Comparison of ENCODE assay signal across 14 mouse cellular contexts in the genomic region with DNA sequence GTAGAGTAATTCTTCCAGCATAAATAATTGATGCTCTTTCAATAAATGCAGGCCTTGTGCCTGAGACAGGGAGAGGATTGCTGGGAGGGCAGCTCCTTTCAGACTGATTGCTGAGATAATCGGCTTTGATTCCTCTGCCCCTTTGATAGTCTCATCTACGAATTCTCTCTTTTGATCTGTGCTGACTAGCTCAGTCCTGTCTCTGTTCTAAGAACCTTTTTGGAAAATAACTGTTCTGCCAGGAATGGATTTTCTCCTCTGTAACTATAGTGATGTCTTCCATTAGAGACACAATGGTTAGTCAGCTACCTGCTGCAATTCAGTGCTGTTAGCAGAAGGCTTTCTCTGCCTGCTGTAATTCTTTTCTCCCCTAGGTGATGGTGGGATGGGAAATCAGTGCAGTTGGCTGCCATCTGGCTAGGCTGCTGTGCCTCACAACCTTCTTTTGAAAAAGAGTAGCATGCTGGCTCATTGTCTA.
DNase-seq lines count a peak whose midpoint lies in the region; ATAC-seq and TF ChIP-seq lines count a peak whose summit lies in the region.
"Had no signal": no experiment of that assay in that cellular context is flagged by ENCODE, and none has a peak within 500 bp of the region (broad histone marks: within the 10 kb centered on the region; RNA-seq: fewer than 3 reads in every experiment).

No protein-coding gene starts in this region.

- TF ChIP-seq CTCF in cerebellum, adult 2 months (IDR thresholded peaks at IDR 0.05; ENCODE audit: borderline replicate concordance, insufficient read depth, low read depth, low read length) = 0 out of 2 replicates have a peak, but pooled peaks have one; percentile 3
- TF ChIP-seq CTCF in intestine, postnatal 0 days (IDR thresholded peaks at IDR 0.05; ENCODE audit: low read depth) = no peak

- no peak overlapping the region for H3K9ac ChIP-seq in hindbrain, embryonic 13.5 days
- H3K9ac ChIP-seq in neural tube, embryonic 13.5 days = no peak overlapping the region
- H3K9ac ChIP-seq in intestine, postnatal 0 days (ENCODE audit: low read depth, low read length) = no peak overlapping the region
- H3K9ac ChIP-seq: limb, embryonic 12.5 days had no signal

- ATAC-seq in hindbrain, embryonic 13.5 days (ENCODE audit: low FRiP score) = peak; percentile 72
- ATAC-seq in neural tube, embryonic 13.5 days (ENCODE audit: low read depth) = peak; percentile 81
- no peak for ATAC-seq in intestine, postnatal 0 days
- no peak for ATAC-seq in megakaryocyte-erythroid progenitor cell, adult 5-6 weeks (replicated peaks; ENCODE audit: low FRiP score, low TSS enrichment, poor library complexity, severe bottlenecking)

- H3K4me1 ChIP-seq in cerebellum, adult 2 months (ENCODE audit: control insufficient read depth, insufficient read depth, low read length) = no peaks in the 10 kb centered on the region
- peaks cover 5% of the 10 kb centered on the region for H3K4me1 ChIP-seq in hindbrain, embryonic 13.5 days (replicated peaks)
- H3K4me1 ChIP-seq in neural tube, embryonic 13.5 days (replicated peaks) = peaks cover 6% of the 10 kb centered on the region; the same call in 1 of the 2 replicates
- H3K4me1 ChIP-seq in intestine, postnatal 0 days (replicated peaks; ENCODE audit: control insufficient read depth, insufficient read depth, low read length) = no peaks in the 10 kb centered on the region

- 30% methylated on average over 2 of the region's 2 CpGs for WGBS in cerebellum, adult 2 months
- WGBS in hindbrain, embryonic 13.5 days = 17% methylated on average over 2 of the region's 2 CpGs
- 10% methylated on average over 2 of the region's 2 CpGs for WGBS in neural tube, embryonic 13.5 days
- WGBS in intestine, postnatal 0 days = 67% methylated on average over 2 of the region's 2 CpGs

- no peak for TF ChIP-seq POLR2A in cerebellum, adult 2 months (IDR thresholded peaks at IDR 0.05; ENCODE audit: borderline replicate concordance, insufficient read depth, low read length)

- H3K9me3 ChIP-seq in hindbrain, embryonic 13.5 days = no peaks in the 10 kb centered on the region
- no peaks in the 10 kb centered on the region for H3K9me3 ChIP-seq in neural tube, embryonic 13.5 days
- no peaks in the 10 kb centered on the region for H3K9me3 ChIP-seq in intestine, postnatal 0 days (ENCODE audit: control insufficient read depth)
- H3K9me3 ChIP-seq: limb, embryonic 12.5 days had no signal

- peaks cover 16% of the 10 kb centered on the region for H3K36me3 ChIP-seq in hindbrain, embryonic 13.5 days
- H3K36me3 ChIP-seq in neural tube, embryonic 13.5 days = peaks cover 19% of the 10 kb centered on the region
- no peaks in the 10 kb centered on the region for H3K36me3 ChIP-seq in intestine, postnatal 0 days (ENCODE audit: control insufficient read depth, insufficient read depth)
- H3K36me3 ChIP-seq: G1E; limb, embryonic 12.5 days had no signal

- no peaks in the 10 kb centered on the region for H3K27me3 ChIP-seq in cerebellum, adult 2 months (ENCODE audit: control insufficient read depth, insufficient read depth, low read length)
- H3K27me3 ChIP-seq in hindbrain, embryonic 13.5 days = no peaks in the 10 kb centered on the region
- H3K27me3 ChIP-seq in neural tube, embryonic 13.5 days = no peaks in the 10 kb centered on the region
- H3K27me3 ChIP-seq in intestine, postnatal 0 days (replicated peaks; ENCODE audit: control insufficient read depth, insufficient read depth, low read length) = no peaks in the 10 kb centered on the region
- H3K27me3 ChIP-seq: limb, embryonic 12.5 days had no signal

- no peak overlapping the region for H3K4me2 ChIP-seq in hindbrain, embryonic 13.5 days
- 0 out of 2 replicates have a peak overlapping the region, but pooled peaks have one; percentile 14 for H3K4me2 ChIP-seq in neural tube, embryonic 13.5 days
- no peak overlapping the region for H3K4me2 ChIP-seq in intestine, postnatal 0 days (replicated peaks; ENCODE audit: low read depth)
- H3K4me2 ChIP-seq: limb, embryonic 12.5 days had no signal

- DNase-seq in cerebellum, adult 2 months = no peak
- no peak for DNase-seq in cerebellum, adult 11-12 months
- peak; percentile 42 for DNase-seq in layer of hippocampus, adult 9-11 months
- DNase-seq in layer of hippocampus, adult 9-10 months (ENCODE audit: low spot score) = no peak
- DNase-seq: adrenal gland, postnatal 10 days; gastrocnemius, postnatal 36 days; kidney, adult 2 months; lung, postnatal 14 days had no signal

- no peak overlapping the region for H3K27ac ChIP-seq in cerebellum, adult 2 months (ENCODE audit: insufficient read depth, low read length)
- peak overlapping the region; percentile 69 for H3K27ac ChIP-seq in hindbrain, embryonic 13.5 days
- H3K27ac ChIP-seq in neural tube, embryonic 13.5 days (replicated peaks) = peak overlapping the region; percentile 84
- H3K27ac ChIP-seq in intestine, postnatal 0 days (ENCODE audit: low read depth, low read length) = no peak overlapping the region
- H3K27ac ChIP-seq: limb, embryonic 12.5 days had no signal

- no peak overlapping the region for H3K4me3 ChIP-seq in cerebellum, adult 2 months (replicated peaks; ENCODE audit: insufficient read depth, low read depth, low read length)
- H3K4me3 ChIP-seq in hindbrain, embryonic 13.5 days = no peak overlapping the region
- no peak overlapping the region for H3K4me3 ChIP-seq in neural tube, embryonic 13.5 days
- H3K4me3 ChIP-seq in intestine, postnatal 0 days (ENCODE audit: low read depth, low read length) = no peak overlapping the region
- H3K4me3 ChIP-seq: limb, embryonic 12.5 days had no signal

Comparison
In these comparisons a context has a peak if more than half of its experiments do, and no peak if none do; other contexts are left out.
1. H3K27ac ChIP-seq: peak in hindbrain, embryonic 13.5 days (single experiment) and neural tube, embryonic 13.5 days (single experiment); none in cerebellum, adult 2 months (single experiment) and intestine, postnatal 0 days (single experiment).
2. ATAC-seq: peak in hindbrain, embryonic 13.5 days (single experiment) and neural tube, embryonic 13.5 days (single experiment); none in intestine, postnatal 0 days (single experiment) and megakaryocyte-erythroid progenitor cell, adult 5-6 weeks (single experiment).